Mouse (Mus musculus) lung, postnatal 25 days (tissue): ENCODE measurements around the gene Ctsd.

Experiments used
- DNase-seq: peaks from one replicate; pipeline ENCODE4 v3.0.0; 2022; ENCODE audit warnings: low spot score

Ctsd gene

GRCm38 (mm10) chr7:142399250-142399649 lies 11.4 kb upstream of the Ctsd start:
- DNase-seq: no peak

GRCm38 (mm10) chr7:142398052-142398451 lies 10.2 kb upstream of the Ctsd start:
- DNase-seq: no peak

GRCm38 (mm10) chr7:142396611-142397010 lies 8.8 kb upstream of the Ctsd start:
- no peak for DNase-seq

GRCm38 (mm10) chr7:142395472-142395871 lies 7.6 kb upstream of the Ctsd start:
- no peak for DNase-seq

GRCm38 (mm10) chr7:142394261-142395190 lies 6.7 kb upstream of the Ctsd start:
- no peak for DNase-seq

- no peak for DNase-seq
Observed at GRCm38 (mm10) chr7:142393191-142393590, 5.4 kb upstream of the Ctsd start.

- no peak for DNase-seq
Observed at GRCm38 (mm10) chr7:142391609-142392008, 3.8 kb upstream of the Ctsd start.

- no peak for DNase-seq
Observed at GRCm38 (mm10) chr7:142391108-142391507, 3.3 kb upstream of the Ctsd start.

GRCm38 (mm10) chr7:142389961-142390650 lies 2.3 kb upstream of the Ctsd start:
- DNase-seq: no peak

GRCm38 (mm10) chr7:142388740-142389139 lies 902 bp upstream of the Ctsd start:
- no peak for DNase-seq

GRCm38 (mm10) chr7:142388198-142388597 lies 360 bp upstream of the Ctsd start:
- no peak for DNase-seq

GRCm38 (mm10) chr7:142386621-142387201 lies 1.1 kb downstream of the Ctsd start:
- no peak for DNase-seq

- no peak for DNase-seq
Observed at GRCm38 (mm10) chr7:142385742-142386403, 2.0 kb downstream of the Ctsd start.

- no peak for DNase-seq
Observed at GRCm38 (mm10) chr7:142384306-142384705, 3.5 kb downstream of the Ctsd start.

- no peak for DNase-seq
Observed at GRCm38 (mm10) chr7:142382567-142382966, 5.3 kb downstream of the Ctsd start, which contains the start of gene Gm49369. Gene Gm49369 (minus strand): TSS chr7:142382667.

- no peak for DNase-seq
Observed at GRCm38 (mm10) chr7:142381175-142381574, 6.7 kb downstream of the Ctsd start.

- DNase-seq: no peak
Observed at GRCm38 (mm10) chr7:142379186-142379585, 8.7 kb downstream of the Ctsd start.

GRCm38 (mm10) chr7:142377233-142377925 lies 10.5 kb downstream of the Ctsd start:
- no peak for DNase-seq

- no peak for DNase-seq
Observed at GRCm38 (mm10) chr7:142376096-142376495, 11.7 kb downstream of the Ctsd start.

GRCm38 (mm10) chr7:142375261-142375724 lies 12.5 kb downstream of the Ctsd start:
- DNase-seq: no peak

- no peak for DNase-seq
Observed at GRCm38 (mm10) chr7:142374413-142375015, 13.3 kb downstream of the Ctsd start.
